Mouse (Mus musculus) myocyte (in vitro differentiated cells): ENCODE results near the gene Nr2f2. TPM values are rescaled to one million over a fixed set of nuclear protein-coding genes. Genes with fewer than 3 reads are reported as not detected.

ENCODE experiments used
- H3K27me3 ChIP-seq: one replicate; pipeline ENCODE4 v1.6.1; 2011; ENCODE audit not compliant: control insufficient read depth, insufficient read depth, insufficient read length
- H3K36me3 ChIP-seq: one replicate; pipeline ENCODE4 v1.6.1; 2011; ENCODE audit not compliant: control insufficient read depth, insufficient read depth
- H3K4me2 ChIP-seq: one replicate; pipeline ENCODE4 v1.6.1; 2011; ENCODE audit warnings: low read depth, control low read depth
- H3K4me3 ChIP-seq: one replicate; pipeline ENCODE4 v1.5.1; 2011; ENCODE audit warnings: mild to moderate bottlenecking, control low read depth, moderate library complexity
- H3K79me2 ChIP-seq: one replicate; pipeline ENCODE4 v1.6.1; 2011; ENCODE audit not compliant: control insufficient read depth, insufficient read depth
- H3ac ChIP-seq: one replicate; pipeline ENCODE4 v1.6.1; 2011; ENCODE audit not compliant: control insufficient read depth, insufficient read length
- CEBPB ChIP-seq: IDR thresholded peaks from 2 replicates; pipeline ENCODE4 v1.6.1; 2011; ENCODE audit warnings: mild to moderate bottlenecking, moderate library complexity; ENCODE audit not compliant: poor library complexity, insufficient read depth, severe bottlenecking
- E2F4 ChIP-seq: IDR thresholded peaks from one replicate; pipeline ENCODE4 v1.6.1; 2011; ENCODE audit warnings: mild to moderate bottlenecking, control low read depth, moderate library complexity; ENCODE audit not compliant: insufficient read depth
- MYOG ChIP-seq, 3 experiments: IDR thresholded peaks; one replicate each; pipeline ENCODE4 v1.6.1; 2011; ENCODE audit warnings: control low read depth in 2 of 3, low read depth in 2 of 3, mild to moderate bottlenecking in 2 of 3; ENCODE audit not compliant: insufficient read length in 2 of 3, control insufficient read depth in 1 of 3, insufficient read depth in 1 of 3
- POLR2AphosphoS2 ChIP-seq: IDR thresholded peaks from one replicate; pipeline ENCODE4 v1.6.1; 2011; ENCODE audit warnings: low read depth, control low read depth; ENCODE audit not compliant: insufficient read length
- REST ChIP-seq: IDR thresholded peaks from one replicate; pipeline ENCODE4 v1.6.1; 2011; ENCODE audit warnings: mild to moderate bottlenecking, control low read depth, moderate library complexity; ENCODE audit not compliant: insufficient read depth, insufficient read length
- SRF ChIP-seq: IDR thresholded peaks from one replicate; pipeline ENCODE4 v1.6.1; 2011; ENCODE audit warnings: low read depth; ENCODE audit not compliant: control insufficient read depth, insufficient read length
- TCF12 ChIP-seq: IDR thresholded peaks from one replicate; pipeline ENCODE4 v1.6.1; 2011; ENCODE audit warnings: mild to moderate bottlenecking, control low read depth; ENCODE audit not compliant: poor library complexity, insufficient read depth, severe bottlenecking
- TCF3 ChIP-seq: IDR thresholded peaks from one replicate; pipeline ENCODE4 v1.6.1; 2011; ENCODE audit warnings: low read depth, control low read depth; ENCODE audit not compliant: insufficient read length
- polyA plus RNA-seq: library from polyadenylated mRNA; unstranded; fragments of >200 nt; fragmentation: generic; extraction: Trizol; gene quantifications from one replicate; pipeline ENCODE4 v1.2.1, GENCODE M21; 2012; ENCODE audit warnings: missing spikeins

Gene Nr2f2
- polyA plus RNA-seq, 1 experiment: 7.0 TPM

DNA sequence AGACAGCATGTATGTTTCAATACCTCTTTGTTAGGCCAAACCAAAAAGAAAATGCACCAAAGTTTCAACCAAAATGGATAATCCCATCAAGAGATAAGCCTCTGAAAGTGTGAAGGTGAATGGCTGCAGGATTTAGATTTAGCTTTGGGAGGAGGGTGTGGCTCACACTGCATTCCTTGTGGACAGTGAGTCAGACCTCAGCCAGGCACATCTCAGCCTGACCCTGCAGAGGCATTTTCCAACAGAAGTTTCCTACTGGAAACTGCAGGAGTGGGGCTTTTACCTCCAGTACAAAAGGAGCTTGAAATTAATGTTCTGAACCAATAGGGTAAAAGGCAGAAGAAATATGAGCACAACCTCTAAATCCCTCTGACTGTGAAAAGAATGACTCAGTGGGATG lies 62.1 kb downstream of the Nr2f2 start:
- Histone ChIP-seq H3K4me2 (peak overlapping the region; percentile 20), H3K27me3 (no peaks in the 10 kb centered on the region), H3ac (no peak overlapping the region), H3K36me3 (no peaks in the 10 kb centered on the region), H3K79me2 (no peaks in the 10 kb centered on the region), H3K4me3 (no peak overlapping the region)
- TF ChIP-seq SRF (no peak), REST (no peak), MYOG (IDR thresholded peaks at IDR 0.05; ENCODE audit: control insufficient read depth in 1 of 3, insufficient read depth in 1 of 3, insufficient read length in 2 of 3, low read depth in 2 of 3) (no peak), POLR2AphosphoS2 (no peak), E2F4 (no peak), TCF3 (no peak), TCF12 (no peak), CEBPB (no peak)
